Mouse (Mus musculus) kidney, adult 9 months (tissue): Measurements from ENCODE around the gene Sae1.
"Not testable (repeated sequence)": the region's sequence is repeated elsewhere in the genome, so short reads cannot be mapped to it uniquely, and the experiment has no call there.

ENCODE experiments used
- DNase-seq: peaks from one replicate; pipeline ENCODE4 v3.0.0; 2022

Gene Sae1

DNA sequence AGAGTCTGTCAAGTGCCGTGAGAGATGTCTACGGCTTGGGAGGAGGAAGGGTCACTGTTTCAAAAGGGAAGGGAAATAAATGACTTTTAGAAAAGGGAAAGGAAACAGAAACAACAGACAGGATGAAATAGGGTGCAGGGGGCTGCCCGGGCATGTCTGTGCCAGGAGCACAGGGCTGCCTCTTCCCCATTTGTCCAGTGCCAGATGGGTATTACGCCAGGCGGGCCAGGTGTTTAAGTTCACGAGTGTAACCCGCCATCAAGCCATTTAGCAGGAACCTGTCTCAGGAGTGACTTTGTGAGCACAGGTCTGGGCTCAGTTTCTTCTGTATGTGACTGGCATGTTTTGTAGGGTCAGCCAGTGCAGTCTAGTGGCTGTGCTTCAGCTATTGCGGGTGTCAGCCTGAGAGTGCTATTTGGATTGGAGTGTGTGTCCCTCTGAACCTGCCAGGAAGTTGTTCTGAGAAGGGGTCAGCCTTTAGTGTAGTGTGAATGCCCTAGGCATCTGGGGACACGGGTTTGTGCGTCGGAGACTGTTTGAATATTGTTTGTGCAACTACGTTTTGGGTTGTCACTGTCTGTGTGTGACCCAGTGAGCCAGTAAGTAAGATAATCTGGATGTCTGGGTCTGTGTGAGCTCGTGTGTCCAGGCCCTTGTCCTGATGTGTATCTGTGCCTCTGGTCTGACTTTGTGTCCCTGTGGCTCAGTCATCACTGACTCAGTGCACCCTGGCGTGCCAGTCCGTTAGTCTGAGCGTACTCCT, 78.9 kb downstream of the Sae1 start:
- peak; percentile 21 for DNase-seq

DNA sequence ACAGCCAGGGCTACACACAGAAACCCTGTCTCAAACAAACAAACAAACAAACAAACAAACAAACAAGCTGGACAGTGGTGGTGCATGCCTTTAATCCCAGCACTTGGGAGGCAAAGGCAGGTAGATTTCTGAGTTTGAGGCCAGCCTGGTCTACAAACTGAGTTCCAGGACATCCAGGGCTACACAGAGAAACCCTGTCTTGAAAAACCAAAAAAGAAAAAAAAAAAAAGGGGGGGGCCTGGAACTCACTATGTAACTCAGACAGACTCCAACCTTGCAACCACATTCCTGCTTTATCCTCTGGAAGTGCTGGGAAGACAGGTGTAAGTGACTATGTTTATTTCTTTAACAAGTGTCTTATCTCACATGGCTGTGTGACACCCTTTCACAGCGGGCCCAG, 79.5 kb downstream of the Sae1 start, which contains the start of gene Bbc3:
Gene Bbc3, plus strand, starts transcription at position 301 of the 400 bp plus-strand sequence.
- not testable (repeated sequence) for DNase-seq

DNA sequence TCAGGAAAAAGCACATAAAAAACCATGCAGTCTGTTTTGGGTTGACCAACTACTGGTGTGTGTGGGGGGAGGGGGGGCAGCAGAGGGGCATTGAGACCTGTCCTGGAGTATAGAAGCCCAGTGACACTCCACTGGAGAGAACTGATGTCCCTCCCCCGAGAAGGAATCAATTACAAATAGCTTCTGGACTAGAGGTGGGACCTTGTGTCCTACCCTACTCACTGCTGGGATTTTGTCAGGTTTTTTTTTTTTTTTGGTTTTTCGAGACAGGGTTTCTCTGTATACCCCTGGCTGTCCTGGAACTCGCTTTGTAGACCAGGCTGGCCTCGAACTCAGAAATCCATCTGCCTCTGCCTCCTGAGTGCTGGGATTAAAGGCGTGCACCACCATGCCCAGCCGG, 80.5 kb downstream of the Sae1 start:
- DNase-seq: not testable (repeated sequence)

DNA sequence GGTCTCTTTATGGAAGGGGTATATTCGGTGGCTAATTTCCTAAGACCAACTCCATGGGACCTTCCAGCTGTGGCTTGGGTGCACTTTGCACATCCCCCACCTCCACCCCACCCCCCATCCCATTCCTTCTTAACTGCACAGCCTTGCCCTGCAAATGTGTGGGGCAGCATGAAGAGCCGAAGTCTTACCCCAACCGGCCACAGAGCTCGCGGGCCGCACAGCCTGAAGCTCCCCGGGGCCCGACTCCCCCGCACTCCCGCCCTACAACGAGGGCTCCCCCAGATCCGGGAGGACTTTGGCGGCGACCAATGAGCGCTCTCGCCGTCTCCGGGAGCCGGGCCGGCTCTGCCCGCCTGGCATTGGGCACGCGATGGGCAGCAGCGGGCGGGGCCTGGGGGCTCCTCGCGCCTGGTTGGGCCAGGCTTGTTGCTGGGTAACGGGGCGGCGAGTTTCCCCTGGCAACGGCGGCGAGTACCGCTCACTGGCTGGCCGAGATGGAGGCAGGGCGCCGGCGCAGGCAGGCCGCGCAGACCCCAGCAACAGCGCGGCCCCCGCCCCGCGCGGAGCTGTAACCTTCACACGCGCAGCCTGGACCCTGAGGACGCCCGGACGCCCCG, 88.1 kb downstream of the Sae1 start:
- peak; percentile 82 for DNase-seq

DNA sequence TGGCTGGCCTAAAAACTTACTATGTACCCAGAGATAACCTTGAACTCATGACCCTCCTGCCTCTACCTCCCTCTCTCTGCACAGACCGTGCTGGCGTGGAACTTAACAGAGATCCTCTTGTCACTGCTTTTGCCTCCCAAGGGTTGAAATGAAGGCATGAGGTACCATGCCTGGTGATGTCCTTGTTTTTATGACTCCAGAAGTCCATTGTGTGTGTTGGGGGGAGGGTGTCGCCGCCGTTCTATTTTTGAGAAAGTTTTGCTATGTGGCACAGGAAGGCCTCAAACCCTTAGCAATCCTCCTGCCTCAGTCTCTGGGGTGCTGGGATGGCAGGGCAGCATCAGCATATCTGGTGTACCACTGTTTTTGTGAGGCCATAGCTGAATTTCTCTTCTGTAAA, 88.7 kb downstream of the Sae1 start:
- no peak for DNase-seq

DNA sequence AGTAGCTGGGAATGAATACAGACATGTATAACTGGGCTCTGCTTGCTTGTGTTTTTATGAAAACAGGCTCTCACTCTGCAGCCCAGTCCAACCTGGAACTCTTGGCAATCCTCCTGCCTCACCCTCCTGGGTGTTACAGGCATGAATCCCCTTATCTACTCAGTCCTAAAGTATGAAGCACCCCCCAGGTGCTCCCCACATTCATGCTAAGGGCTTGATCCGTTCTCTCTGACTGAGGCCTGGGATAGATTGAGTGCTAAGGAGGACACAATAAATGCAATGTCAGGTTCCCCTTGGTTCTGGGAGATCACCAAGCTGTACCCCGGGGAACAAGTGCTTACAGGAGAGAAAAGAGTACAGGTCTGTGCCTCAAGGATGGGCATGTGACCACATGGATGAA, 90.0 kb downstream of the Sae1 start:
- DNase-seq: no peak

DNA sequence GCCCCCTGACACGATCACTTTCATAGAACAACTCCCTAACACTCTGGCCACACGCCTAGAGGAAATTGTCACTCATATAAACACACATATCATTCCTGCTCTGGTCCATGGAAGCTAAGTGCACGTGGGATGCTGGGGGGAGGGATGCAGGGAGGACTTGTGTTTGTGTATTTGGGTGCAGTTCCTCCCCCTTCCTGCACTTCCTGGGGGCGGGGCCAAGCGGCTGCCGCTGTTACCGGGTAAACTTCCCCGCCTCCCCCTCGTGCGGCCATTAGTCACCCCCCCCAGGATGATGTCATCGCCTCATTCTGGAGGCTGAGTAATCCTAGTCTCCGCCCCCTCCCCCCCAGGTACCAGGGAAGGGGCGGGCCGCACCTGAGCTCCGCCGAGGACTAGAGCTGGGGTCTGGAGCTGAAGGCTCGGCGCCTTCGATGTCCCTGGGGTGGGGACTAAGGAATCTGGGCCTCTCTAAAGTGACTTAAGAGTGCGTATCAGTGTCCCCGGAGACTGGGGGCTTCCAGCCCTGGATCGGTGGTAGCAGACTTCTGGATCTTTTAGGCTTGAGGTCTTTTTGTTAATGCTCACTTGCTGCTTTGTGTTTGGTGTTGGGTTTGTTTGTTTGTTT, 90.7 kb downstream of the Sae1 start:
- peak; percentile 89 for DNase-seq

DNA sequence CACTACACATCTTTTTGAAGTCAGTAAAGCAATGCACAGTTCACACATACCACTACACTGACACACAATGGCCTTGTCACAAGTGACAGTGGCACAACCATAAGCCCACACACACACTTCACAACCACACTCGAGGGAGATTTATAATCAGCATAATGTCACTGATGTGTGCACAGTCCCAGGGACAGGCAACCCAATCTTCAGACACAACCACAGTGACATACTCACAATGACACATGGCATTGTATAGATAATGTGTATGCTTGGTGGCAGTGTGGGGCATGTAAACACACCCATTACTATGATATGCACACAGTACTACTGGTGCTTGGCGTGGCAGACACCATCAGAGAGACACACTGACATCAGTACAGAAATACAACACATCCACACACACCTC, 91.5 kb downstream of the Sae1 start:
- peak; percentile 11 for DNase-seq

DNA sequence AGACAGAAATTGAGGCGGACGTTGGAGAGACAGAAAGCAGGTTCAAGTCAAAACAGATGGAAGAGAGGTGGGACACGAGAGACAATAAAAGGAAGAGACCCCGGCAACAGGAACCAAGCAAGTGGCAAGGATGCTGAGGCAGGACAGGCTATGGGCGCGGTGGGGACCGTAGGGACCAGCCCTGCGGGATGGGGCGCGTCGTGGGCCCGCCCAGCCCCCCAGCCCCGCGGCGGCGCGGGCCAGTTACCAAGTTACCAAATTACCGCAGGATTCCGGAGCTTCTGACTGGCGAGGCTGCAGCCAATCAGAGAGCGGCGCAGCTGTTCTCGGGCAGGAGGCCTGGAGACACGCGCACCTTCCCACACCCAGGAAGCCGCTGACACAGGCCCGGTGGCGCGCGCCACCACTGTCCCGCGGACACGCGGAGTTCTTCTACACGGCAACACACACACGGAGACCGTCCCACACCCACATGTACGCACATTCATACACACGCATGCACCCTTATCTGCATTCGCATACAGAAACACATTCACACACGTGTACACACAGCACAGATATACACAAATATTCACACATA, 92.2 kb downstream of the Sae1 start:
- DNase-seq: peak; percentile 70

DNA sequence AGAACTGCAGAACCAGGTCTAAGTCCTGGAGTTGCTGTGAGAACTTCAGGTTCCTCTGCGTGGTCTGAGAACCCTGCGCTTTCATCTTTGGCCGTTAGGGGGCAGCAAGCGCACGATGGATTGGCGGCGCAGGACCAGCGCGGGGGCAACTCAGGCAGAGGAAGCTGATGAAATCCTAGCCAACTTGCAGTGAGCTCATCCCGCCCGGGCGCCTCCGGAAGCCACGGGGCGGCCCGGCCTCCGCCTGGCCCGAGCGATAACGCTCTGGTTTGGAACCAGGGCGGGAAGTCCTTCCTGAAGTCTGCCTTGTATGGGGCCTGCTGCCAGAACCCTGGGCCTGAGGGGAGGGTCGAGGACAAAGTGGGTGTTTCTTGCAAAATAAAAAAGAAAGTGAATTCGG, 92.8 kb downstream of the Sae1 start:
- peak; percentile 94 for DNase-seq

DNA sequence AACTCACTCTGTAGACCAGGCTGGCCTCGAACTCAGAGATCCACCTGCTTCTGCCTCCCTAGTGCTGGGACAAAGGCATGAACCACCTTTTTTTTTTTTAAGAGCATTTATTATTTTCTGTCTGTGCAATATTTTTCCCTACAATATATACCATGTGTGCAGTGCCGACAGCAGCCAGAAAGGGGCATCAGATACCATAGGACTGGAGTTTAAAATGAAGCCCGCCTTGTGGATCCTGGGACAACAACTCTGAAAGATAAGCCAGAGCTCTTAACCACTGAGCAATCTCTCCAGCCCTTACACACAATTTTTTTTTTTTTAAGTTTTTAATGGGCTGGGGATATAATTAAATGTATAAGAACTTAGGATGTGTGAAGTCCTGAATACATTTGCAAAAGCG, 93.3 kb downstream of the Sae1 start:
- DNase-seq: peak; percentile 48

DNA sequence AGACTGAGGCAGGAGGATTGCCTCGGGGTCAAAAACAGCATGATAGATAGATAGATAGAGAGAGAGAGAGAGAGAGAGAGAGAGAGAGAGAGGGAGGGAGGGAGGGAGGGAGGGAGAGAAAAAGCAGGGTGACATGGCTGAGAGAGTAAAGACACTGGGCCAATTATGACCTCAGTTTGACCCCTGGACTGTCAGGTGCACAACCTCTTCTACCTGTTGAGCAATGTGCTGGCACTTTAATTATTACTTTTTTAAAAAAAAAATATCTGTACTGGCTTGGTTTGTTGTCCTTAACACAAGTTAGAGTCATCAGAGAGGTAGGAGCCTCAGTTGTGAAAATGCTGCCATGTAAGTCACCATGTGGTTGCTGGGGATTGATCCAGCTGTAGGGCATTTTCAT, 99.8 kb downstream of the Sae1 start:
- no peak for DNase-seq

DNA sequence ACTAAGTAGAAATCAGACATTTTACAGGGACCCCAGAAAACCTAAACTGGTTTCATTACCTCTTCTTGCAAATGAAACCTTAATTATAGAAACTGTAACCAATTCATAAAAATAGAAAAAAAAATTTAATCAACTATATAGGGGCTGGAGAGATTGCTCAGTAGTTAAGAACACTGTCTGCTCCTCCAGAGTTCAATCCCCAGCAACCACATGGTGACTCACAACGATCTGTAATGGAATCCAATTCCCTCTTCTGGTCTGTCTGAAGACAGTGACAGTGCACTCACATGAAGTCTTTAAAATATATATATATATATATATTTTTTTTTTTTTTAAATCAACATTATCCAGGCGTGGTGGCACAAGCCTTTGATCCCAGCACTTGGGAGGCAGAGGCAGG, 100.6 kb downstream of the Sae1 start:
- DNase-seq: no peak

DNA sequence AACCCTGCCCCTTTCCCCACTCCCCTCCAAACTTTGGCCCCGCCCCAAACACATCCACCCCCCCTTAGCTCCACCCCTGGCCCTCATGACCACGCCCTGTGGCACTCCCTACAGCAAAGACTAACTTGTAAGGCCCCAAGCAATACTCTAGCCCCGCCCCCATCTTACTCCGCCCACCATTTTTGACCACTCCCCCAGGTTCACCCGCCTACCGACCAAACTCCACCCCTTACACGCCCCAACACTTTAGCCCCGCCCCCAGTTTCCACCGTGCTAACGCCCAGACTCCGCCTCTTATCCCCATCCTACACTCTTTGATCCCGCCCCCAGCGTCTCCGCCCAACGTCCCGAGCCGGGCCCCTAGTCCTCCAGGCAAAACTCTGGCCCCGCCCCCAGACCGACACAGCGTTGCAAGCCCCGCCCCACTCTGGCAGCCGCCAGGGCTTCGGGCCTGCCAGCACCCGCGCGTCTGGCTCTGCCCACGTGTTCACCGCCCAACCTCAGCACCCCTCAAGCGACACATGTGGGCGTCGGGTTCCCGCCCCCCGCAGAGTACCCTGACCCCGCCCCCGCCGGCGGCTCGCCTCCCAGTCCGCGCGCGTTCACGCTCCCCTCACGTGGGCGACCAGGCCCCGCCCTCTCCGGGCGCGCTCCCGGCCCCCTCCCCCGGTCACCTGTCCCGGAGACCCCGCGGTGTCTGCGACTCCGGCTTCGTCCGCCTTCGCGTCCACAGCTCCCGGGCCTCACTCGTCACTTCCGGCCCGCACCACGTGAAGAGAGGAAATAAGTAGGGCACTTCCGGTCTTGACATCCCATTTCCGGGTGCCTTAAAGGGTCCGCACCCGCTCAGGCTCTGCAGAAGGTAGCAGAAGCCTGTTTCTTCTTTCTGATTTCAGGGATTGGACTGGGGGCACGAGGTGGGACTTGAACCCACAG, 101.3 kb downstream of the Sae1 start, which contains the start of gene Ccdc9:
Gene Ccdc9, minus strand, starts transcription at position 770 of the 936 bp plus-strand sequence.
- DNase-seq: peak; percentile 100

DNA sequence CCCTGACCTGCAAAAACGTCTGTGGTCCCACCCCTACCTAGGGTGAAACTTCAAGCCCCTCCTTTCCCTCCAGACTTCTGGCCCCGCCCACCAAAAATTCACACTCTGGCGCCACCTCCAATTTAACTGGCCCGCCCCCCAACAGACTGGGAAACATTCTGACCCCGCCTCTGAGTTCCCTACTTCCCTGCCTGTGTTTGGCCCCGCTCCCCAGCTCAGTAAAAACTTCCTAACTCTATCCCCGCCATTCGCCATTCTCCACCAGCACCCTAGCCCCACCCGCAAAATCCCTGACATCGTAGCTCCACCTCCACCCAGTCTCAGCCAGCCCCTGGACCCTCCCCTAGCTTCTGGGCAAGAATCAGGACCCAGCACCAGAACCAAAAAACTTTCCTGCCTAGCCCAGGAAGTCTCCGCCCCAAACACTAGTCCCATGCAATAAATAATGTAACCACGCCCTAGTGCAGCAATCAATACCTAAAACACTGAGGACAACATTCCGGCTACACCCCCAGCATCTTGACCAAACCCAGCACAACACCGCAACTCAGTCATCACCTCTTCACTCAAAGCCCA, 102.1 kb downstream of the Sae1 start:
- peak; percentile 90 for DNase-seq

DNA sequence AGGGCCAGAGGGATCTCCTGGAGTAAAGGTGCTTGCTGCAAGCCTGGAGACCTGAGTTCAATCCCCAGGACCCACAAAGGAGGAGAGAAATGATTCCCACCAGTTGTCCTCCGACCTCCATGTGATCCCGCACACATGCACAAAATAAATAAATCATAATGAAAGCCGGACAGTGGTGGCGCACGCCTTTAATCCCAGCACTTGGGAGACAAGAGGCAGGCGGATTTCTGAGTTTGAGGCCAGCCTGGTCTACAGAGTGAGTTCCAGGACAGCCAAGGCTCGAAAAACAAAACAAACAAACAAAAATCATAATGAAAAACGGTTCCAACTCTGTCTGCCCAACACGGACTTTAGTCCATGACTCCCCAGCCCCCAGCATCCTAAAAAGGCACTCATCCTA, 102.7 kb downstream of the Sae1 start:
- DNase-seq: no peak

DNA sequence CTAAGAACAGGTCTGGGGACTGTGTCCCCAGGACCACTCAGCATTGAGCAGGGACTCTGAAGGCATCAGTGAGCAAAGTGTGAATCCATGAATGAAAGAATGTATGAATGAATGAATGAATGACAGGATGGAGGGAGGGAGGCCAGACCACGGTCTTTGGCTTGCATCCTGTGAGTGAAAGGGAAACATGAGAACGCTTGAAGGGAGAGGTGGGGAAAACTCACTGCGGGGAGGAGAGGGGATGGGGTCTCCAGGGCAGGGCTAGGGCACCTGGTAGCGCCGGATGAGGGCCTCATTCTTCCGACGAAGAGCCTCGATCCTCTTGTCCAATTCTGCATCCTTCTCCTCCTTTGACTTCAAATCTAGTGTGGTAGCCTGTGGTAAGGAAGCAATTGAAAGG, 103.6 kb downstream of the Sae1 start:
- DNase-seq: no peak

DNA sequence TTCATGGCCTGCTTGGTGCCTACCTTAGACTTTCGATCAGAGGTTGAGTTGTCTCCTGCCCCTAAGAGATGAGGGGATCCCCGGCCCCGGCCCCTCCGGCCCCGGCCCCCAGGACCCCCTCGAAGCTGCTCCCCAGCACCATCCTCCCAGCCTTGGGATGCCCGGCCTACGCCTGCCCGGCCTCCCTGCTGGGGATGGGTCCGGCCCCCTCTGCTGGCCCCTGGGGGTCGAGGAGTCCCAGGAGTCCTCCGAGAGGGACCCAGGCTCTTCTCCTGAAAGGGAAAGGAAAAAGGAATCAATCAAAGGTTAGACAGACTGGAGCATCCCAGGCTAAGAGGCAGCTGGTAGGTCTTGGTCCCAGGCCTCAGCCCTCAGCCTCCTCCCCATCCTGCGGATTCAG, 105.3 kb downstream of the Sae1 start:
- no peak for DNase-seq

DNA sequence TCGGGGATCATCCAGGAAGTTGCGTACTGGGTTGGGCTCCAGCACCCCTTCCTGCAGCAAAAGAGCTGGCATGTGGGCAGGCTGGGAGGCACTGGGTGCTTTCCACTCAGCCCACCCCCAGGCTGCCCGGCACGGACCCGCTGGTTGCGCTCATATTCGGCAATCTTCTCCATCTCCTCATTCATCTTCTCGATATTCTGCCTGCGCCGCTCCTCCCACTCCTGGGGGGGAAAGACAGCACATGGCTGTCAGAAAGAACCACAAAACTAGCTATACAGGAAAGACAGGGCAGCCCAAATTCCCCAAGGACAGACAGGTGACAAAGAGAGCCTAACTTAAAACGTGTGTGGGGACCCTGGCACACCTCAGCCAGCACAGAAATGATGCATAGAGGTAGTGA, 106.9 kb downstream of the Sae1 start:
- no peak for DNase-seq

DNA sequence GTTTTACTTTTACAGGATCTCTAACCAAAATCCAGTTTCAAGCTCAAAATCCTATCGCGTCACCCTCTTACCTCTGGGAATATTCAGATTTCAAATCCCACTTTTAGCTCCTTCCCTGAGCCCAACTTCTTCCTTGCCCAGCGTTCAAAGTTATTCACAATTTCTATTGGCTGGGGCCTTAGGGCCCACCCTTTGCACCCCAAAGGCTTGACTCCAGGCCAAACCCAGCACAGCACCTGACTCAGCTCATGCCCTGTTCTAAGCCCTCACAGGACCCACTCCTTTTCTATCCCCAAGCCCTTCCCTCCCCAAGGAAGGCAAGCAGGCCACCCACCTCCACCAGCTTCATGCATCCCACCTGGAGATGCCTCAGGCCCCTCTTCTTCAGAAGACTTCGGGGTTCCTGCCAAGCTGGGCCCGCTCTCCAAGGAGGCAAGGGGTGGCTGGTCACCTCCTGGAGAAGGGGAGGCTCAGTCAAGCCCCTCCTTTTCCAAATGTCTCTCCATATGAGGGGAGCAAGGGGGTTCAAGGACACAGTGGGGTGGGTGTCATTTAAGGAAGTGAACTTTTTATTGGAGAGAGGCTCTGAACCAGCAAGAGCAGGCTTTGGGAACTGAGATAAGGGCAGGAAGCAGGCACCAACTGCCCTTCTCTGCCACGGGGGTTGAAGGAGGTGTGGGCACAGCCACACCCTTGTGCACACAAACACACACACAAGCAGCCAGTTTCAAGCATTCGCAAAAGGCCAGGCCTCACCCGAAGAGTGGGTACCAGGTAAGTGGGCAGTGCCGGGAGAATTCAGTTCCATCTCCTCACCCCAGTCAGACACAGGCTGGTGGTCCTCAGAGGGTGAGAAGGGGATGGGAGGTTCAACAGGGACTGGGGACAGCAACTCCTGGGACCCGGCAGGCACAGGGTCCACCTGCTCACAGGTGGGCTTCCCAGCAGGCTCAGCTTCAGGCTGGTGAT, 112.4 kb downstream of the Sae1 start:
- DNase-seq: no peak

DNA sequence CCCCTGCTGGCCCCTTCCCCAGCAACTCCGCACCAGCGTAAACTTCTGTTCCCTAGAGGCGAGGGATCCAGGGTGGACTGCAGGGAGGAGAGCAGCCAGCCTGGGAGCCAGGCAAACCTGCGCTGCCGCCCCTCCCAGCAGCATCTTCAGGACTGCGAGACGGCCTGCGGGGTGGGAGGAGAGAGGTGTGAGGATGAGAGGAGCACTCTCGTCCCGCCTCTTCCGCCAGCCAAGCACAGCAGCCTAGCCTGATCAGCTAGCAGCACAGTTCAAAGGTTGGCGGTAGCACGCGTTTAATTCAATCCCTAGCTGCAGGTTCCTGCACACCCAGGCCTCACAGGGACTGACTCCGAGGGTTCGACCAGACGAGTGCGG, 113.9 kb downstream of the Sae1 start:
- peak; percentile 83 for DNase-seq
